Mouse (Mus musculus) midbrain, postnatal 0 days (tissue): ENCODE data around the gene Vat1l. TPM values are rescaled to one million over a fixed set of nuclear protein-coding genes. Genes with fewer than 3 reads are reported as not detected.

Experiments used
- ATAC-seq: fragments of 200-750 bp; cut with Nextera tagmentation; 2 replicates; pipeline ENCODE4 v1.8.0; 2017; ENCODE audit warnings: moderate number of reproducible peaks, mild to moderate bottlenecking, moderate TSS enrichment, moderate library complexity; ENCODE audit not compliant: low FRiP score
- DNase-seq: peaks from one replicate; pipeline ENCODE4 v3.0.0-alpha.2; 2015; ENCODE audit warnings: low spot score
- H3K27ac ChIP-seq: fragments of 300-500 bp; sonication (generic); 2 replicates; pipeline ENCODE4 v1.5.1; 2014; ENCODE audit warnings: low read depth, mild to moderate bottlenecking, low read length, mixed read lengths
- H3K27me3 ChIP-seq: fragments of 300-500 bp; sonication (generic); 2 replicates; pipeline ENCODE4 v1.6.1; 2014; ENCODE audit warnings: low read length, control low read depth, mixed read lengths; ENCODE audit not compliant: insufficient read depth
- H3K36me3 ChIP-seq: fragments of 300-500 bp; sonication (generic); 2 replicates; pipeline ENCODE4 v1.6.1; 2014; ENCODE audit warnings: low read length, control low read depth, mixed read lengths; ENCODE audit not compliant: insufficient read depth
- H3K4me1 ChIP-seq: fragments of 300-500 bp; sonication (generic); 2 replicates; pipeline ENCODE4 v1.6.1; 2014; ENCODE audit warnings: mild to moderate bottlenecking, control low read depth, antibody characterized with exemption, low read length, mixed read lengths; ENCODE audit not compliant: insufficient read depth
- H3K4me2 ChIP-seq: fragments of 300-500 bp; sonication (generic); 2 replicates; pipeline ENCODE4 v1.6.1; 2014; ENCODE audit warnings: low read depth, mild to moderate bottlenecking, low read length, mixed read lengths; ENCODE audit not compliant: poor library complexity, severe bottlenecking
- H3K4me3 ChIP-seq: fragments of 300-500 bp; sonication (generic); 2 replicates; pipeline ENCODE4 v1.5.1; 2014; ENCODE audit warnings: low read depth, mild to moderate bottlenecking, low read length, moderate library complexity
- H3K9ac ChIP-seq: fragments of 300-500 bp; sonication (generic); replicated peaks from 2 replicates; pipeline ENCODE4 v1.6.1; 2014; ENCODE audit warnings: mild to moderate bottlenecking, low read length, moderate library complexity, mixed read lengths; ENCODE audit not compliant: poor library complexity, severe bottlenecking
- H3K9me3 ChIP-seq: fragments of 300-500 bp; sonication (generic); 2 replicates; pipeline ENCODE4 v1.6.1; 2016; ENCODE audit warnings: low read length, control low read depth
- CTCF ChIP-seq: IDR thresholded peaks from 2 replicates; pipeline ENCODE4 v1.5.1; 2016; ENCODE audit warnings: antibody characterized with exemption, mild to moderate bottlenecking
- WGBS: fragments of 180-500 bp; shearing (Covaris S2); extraction: QIAGEN DNeasy Blood & Tissue Kit; methylation state at CpG from one replicate; pipeline ENCODE4 v1.1.7; 2014; 5-methylcytosine and 5-hydroxymethylcytosine counted together
- polyA plus RNA-seq: library from polyadenylated mRNA; unstranded; fragments of >200 nt; fragmentation: Nextera tagmentation; extraction: Ambion mirVana; gene quantifications from 2 replicates; pipeline ENCODE4 v1.2.1, GENCODE M21; 2015
- total RNA-seq: library from RNA; depleted of rRNA; stranded (reverse); fragments of >200 nt; gene quantifications from 2 replicates; pipeline ENCODE4 v1.2.3, GENCODE M21; 2014

Gene Vat1l
- total and polyA plus RNA-seq, 2 experiments from 2014 or later: 60.9 to 188 TPM

- WGBS: 69% methylated on average over 3 of the region's 3 CpGs
- DNase-seq: no peak
- Histone ChIP-seq H3K4me2 (no peak overlapping the region), H3K27me3 (no peaks in the 10 kb centered on the region), H3K4me3 (no peak overlapping the region), H3K36me3 (no peaks in the 10 kb centered on the region), H3K4me1 (no peaks in the 10 kb centered on the region), H3K9me3 (no peaks in the 10 kb centered on the region), H3K9ac (no peak overlapping the region), H3K27ac (no peak overlapping the region)
- ATAC-seq: no peak
- TF ChIP-seq CTCF: peak; percentile 17; the same call in 1 of the 2 replicates
Measured at GRCm38 (mm10) chr8:114176721-114177120, 28.7 kb upstream of the Vat1l start.

GRCm38 (mm10) chr8:114193334-114193733 is 12.1 kb upstream of the Vat1l start:
- no peaks in the 10 kb centered on the region for H3K9me3 ChIP-seq
- no peak for TF ChIP-seq CTCF
- H3K36me3 ChIP-seq: no peaks in the 10 kb centered on the region
- no peak overlapping the region for H3K4me3 ChIP-seq
- 95% methylated on average over 5 of the region's 5 CpGs for WGBS
- H3K4me2 ChIP-seq: no peak overlapping the region
- DNase-seq (no peak), ATAC-seq (no peak)
- no peak overlapping the region for H3K9ac ChIP-seq
- H3K27me3 ChIP-seq: no peaks in the 10 kb centered on the region
- H3K4me1 ChIP-seq: no peaks in the 10 kb centered on the region
- H3K27ac ChIP-seq: no peak overlapping the region

- WGBS: 47% methylated on average over 2 of the region's 2 CpGs
- no peak for TF ChIP-seq CTCF
- DNase-seq (no peak), ATAC-seq (no peak)
- no peak overlapping the region for H3K4me3 ChIP-seq
- no peaks in the 10 kb centered on the region for H3K4me1 ChIP-seq
- no peak overlapping the region for H3K9ac ChIP-seq
- H3K9me3 ChIP-seq: no peaks in the 10 kb centered on the region
- H3K4me2 ChIP-seq: no peak overlapping the region
- 0 out of 2 replicates have a peak, but pooled peaks cover 3% of the 10 kb centered on the region for H3K27me3 ChIP-seq
- no peak overlapping the region for H3K27ac ChIP-seq
- H3K36me3 ChIP-seq: no peaks in the 10 kb centered on the region
Measured at GRCm38 (mm10) chr8:114198990-114199389, 6.4 kb upstream of the Vat1l start.

- Histone ChIP-seq H3K4me1 (0 out of 2 replicates have a peak, but pooled peaks cover 7% of the 10 kb centered on the region), H3K4me3 (peak overlapping the region; percentile 73), H3K27me3 (0 out of 2 replicates have a peak, but pooled peaks cover 3% of the 10 kb centered on the region), H3K27ac (0 out of 2 replicates have a peak overlapping the region, but pooled peaks have one; percentile 38), H3K9me3 (no peaks in the 10 kb centered on the region), H3K4me2 (peak overlapping the region; percentile 78), H3K36me3 (0 out of 2 replicates have a peak, but pooled peaks cover under 1% of the 10 kb centered on the region), H3K9ac (peak overlapping the region; percentile 79)
- ATAC-seq (no peak), DNase-seq (peak; percentile 28)
- WGBS: 4% methylated on average over 8 of the region's 8 CpGs
- no peak for TF ChIP-seq CTCF
Measured at GRCm38 (mm10) chr8:114206421-114206983, 1.1 kb downstream of the Vat1l start.

GRCm38 (mm10) chr8:114207026-114207425 is 1.6 kb downstream of the Vat1l start:
- peak; percentile 22 for DNase-seq
- peak overlapping the region; percentile 73 for H3K4me3 ChIP-seq
- H3K9ac ChIP-seq: peak overlapping the region; percentile 79
- peak overlapping the region; percentile 78 for H3K4me2 ChIP-seq
- 0 out of 2 replicates have a peak overlapping the region, but pooled peaks have one; percentile 38 for H3K27ac ChIP-seq
- no peak for ATAC-seq
- H3K36me3 ChIP-seq: 0 out of 2 replicates have a peak, but pooled peaks cover 3% of the 10 kb centered on the region
- no peak for TF ChIP-seq CTCF
- H3K27me3 ChIP-seq: 0 out of 2 replicates have a peak, but pooled peaks cover 3% of the 10 kb centered on the region
- H3K9me3 ChIP-seq: no peaks in the 10 kb centered on the region
- 0 out of 2 replicates have a peak, but pooled peaks cover 7% of the 10 kb centered on the region for H3K4me1 ChIP-seq
- 31% methylated on average over 4 of the region's 4 CpGs for WGBS

- TF ChIP-seq CTCF: no peak
- Histone ChIP-seq H3K4me1 (no peaks in the 10 kb centered on the region), H3K27ac (no peak overlapping the region), H3K36me3 (peaks cover 5% of the 10 kb centered on the region; the same call in 1 of the 2 replicates), H3K27me3 (no peaks in the 10 kb centered on the region), H3K4me2 (no peak overlapping the region), H3K9ac (no peak overlapping the region), H3K4me3 (no peak overlapping the region), H3K9me3 (no peaks in the 10 kb centered on the region)
- 78% methylated on average over 3 of the region's 3 CpGs for WGBS
- DNase-seq (peak; percentile 62), ATAC-seq (no peak)
Measured at GRCm38 (mm10) chr8:114220779-114221178, 15.4 kb downstream of the Vat1l start.
